Comparison of ENCODE assay signal across 22 mouse cellular contexts in genomic region chr9:70487401-70487800, GRCm38 (mm10).
"Had no signal": no experiment of that assay in that cellular context is flagged by ENCODE, and none has a peak within 500 bp of the region (broad histone marks: within the 10 kb centered on the region; RNA-seq: fewer than 3 reads in every experiment).

No protein-coding gene starts in this region.

- H3K27ac ChIP-seq: heart, embryonic 10.5 days; hindbrain, embryonic 10.5 days; hindbrain, embryonic 12.5 days; hindbrain, embryonic 14.5 days; intestine, embryonic 15.5 days; limb, embryonic 13.5 days; limb, embryonic 15.5 days; liver, embryonic 12.5 days; liver, embryonic 14.5 days had no signal

- H3K9me3 ChIP-seq: heart, embryonic 10.5 days; heart, embryonic 12.5 days; hindbrain, embryonic 10.5 days; hindbrain, embryonic 12.5 days; intestine, embryonic 15.5 days; limb, embryonic 13.5 days; limb, embryonic 15.5 days; liver, embryonic 12.5 days had no signal

- DNase-seq: gastrocnemius, postnatal 10 days; gastrocnemius, postnatal 25 days; heart, adult 18-20 months; heart, postnatal 10 days; heart, postnatal 4 days; kidney, adult 18-20 months; kidney, adult 8-10 months; kidney, postnatal 10 days; kidney, postnatal 25 days; layer of hippocampus, adult 9-11 months; layer of hippocampus, postnatal 36 days; left cerebral cortex, postnatal 4 days had no signal

- H3K9ac ChIP-seq: heart, embryonic 12.5 days; hindbrain, embryonic 12.5 days; hindbrain, embryonic 14.5 days; intestine, embryonic 15.5 days; limb, embryonic 13.5 days; limb, embryonic 15.5 days; liver, embryonic 12.5 days; liver, embryonic 14.5 days had no signal

- H3K4me1 ChIP-seq: heart, embryonic 10.5 days; hindbrain, embryonic 10.5 days; hindbrain, embryonic 12.5 days; intestine, embryonic 15.5 days; limb, embryonic 13.5 days; limb, embryonic 15.5 days had no signal

- H3K27me3 ChIP-seq: heart, embryonic 12.5 days; hindbrain, embryonic 12.5 days; intestine, embryonic 15.5 days; limb, embryonic 13.5 days; limb, embryonic 15.5 days; liver, embryonic 12.5 days had no signal

- H3K4me3 ChIP-seq: heart, embryonic 10.5 days; heart, embryonic 12.5 days; hindbrain, embryonic 10.5 days; hindbrain, embryonic 12.5 days; intestine, embryonic 15.5 days; limb, embryonic 13.5 days; limb, embryonic 15.5 days; liver, embryonic 12.5 days had no signal
